Mouse (Mus musculus) myocyte (in vitro differentiated cells): ENCODE data around the gene Clk4.

ENCODE experiments used
- CEBPB ChIP-seq: IDR thresholded peaks from 2 replicates; pipeline ENCODE4 v1.6.1; 2011; ENCODE audit warnings: mild to moderate bottlenecking, moderate library complexity; ENCODE audit not compliant: poor library complexity, insufficient read depth, severe bottlenecking
- E2F4 ChIP-seq: IDR thresholded peaks from one replicate; pipeline ENCODE4 v1.6.1; 2011; ENCODE audit warnings: mild to moderate bottlenecking, control low read depth, moderate library complexity; ENCODE audit not compliant: insufficient read depth
- MAX ChIP-seq: IDR thresholded peaks from one replicate; pipeline ENCODE4 v1.6.1; 2011; ENCODE audit warnings: low read depth, mild to moderate bottlenecking, control low read depth
- MYOD1 ChIP-seq, 3 experiments: IDR thresholded peaks; one replicate each; pipeline ENCODE4 v1.6.1; 2011; ENCODE audit warnings: control low read depth in 2 of 3, low read depth in 2 of 3, mild to moderate bottlenecking in 2 of 3, moderate library complexity in 1 of 3; ENCODE audit not compliant: insufficient read length in 2 of 3, control insufficient read depth in 1 of 3
- MYOG ChIP-seq, 3 experiments: IDR thresholded peaks; one replicate each; pipeline ENCODE4 v1.6.1; 2011; ENCODE audit warnings: control low read depth in 2 of 3, low read depth in 2 of 3, mild to moderate bottlenecking in 2 of 3; ENCODE audit not compliant: insufficient read length in 2 of 3, control insufficient read depth in 1 of 3, insufficient read depth in 1 of 3
- POLR2A ChIP-seq: IDR thresholded peaks from one replicate; pipeline ENCODE4 v1.6.1; 2011; ENCODE audit warnings: low read depth, mild to moderate bottlenecking, control low read depth, moderate library complexity; ENCODE audit not compliant: insufficient read length
- POLR2AphosphoS2 ChIP-seq: IDR thresholded peaks from one replicate; pipeline ENCODE4 v1.6.1; 2011; ENCODE audit warnings: low read depth, control low read depth; ENCODE audit not compliant: insufficient read length
- REST ChIP-seq: IDR thresholded peaks from one replicate; pipeline ENCODE4 v1.6.1; 2011; ENCODE audit warnings: mild to moderate bottlenecking, control low read depth, moderate library complexity; ENCODE audit not compliant: insufficient read depth, insufficient read length
- SRF ChIP-seq: IDR thresholded peaks from one replicate; pipeline ENCODE4 v1.6.1; 2011; ENCODE audit warnings: low read depth; ENCODE audit not compliant: control insufficient read depth, insufficient read length
- TCF12 ChIP-seq: IDR thresholded peaks from one replicate; pipeline ENCODE4 v1.6.1; 2011; ENCODE audit warnings: mild to moderate bottlenecking, control low read depth; ENCODE audit not compliant: poor library complexity, insufficient read depth, severe bottlenecking
- TCF3 ChIP-seq: IDR thresholded peaks from one replicate; pipeline ENCODE4 v1.6.1; 2011; ENCODE audit warnings: low read depth, control low read depth; ENCODE audit not compliant: insufficient read length
- USF1 ChIP-seq: IDR thresholded peaks from one replicate; pipeline ENCODE4 v1.6.1; 2011; ENCODE audit warnings: low read depth, mild to moderate bottlenecking, control low read depth, moderate library complexity

- TF ChIP-seq TCF3 (no peak), POLR2A (no peak), SRF (no peak), E2F4 (no peak), MYOD1 (IDR thresholded peaks at IDR 0.05; ENCODE audit: control insufficient read depth in 1 of 3, insufficient read length in 2 of 3, low read depth in 2 of 3) (no peak), TCF12 (no peak), MAX (no peak), POLR2AphosphoS2 (no peak), USF1 (no peak), MYOG (IDR thresholded peaks at IDR 0.05; ENCODE audit: control insufficient read depth in 1 of 3, insufficient read depth in 1 of 3, insufficient read length in 2 of 3, low read depth in 2 of 3) (no peak), CEBPB (no peak), REST (no peak)
These were observed 26.9 kb upstream of the Clk4 start for GRCm38 (mm10) chr11:51234626-51235025.
